Mouse (Mus musculus) hindbrain, embryonic 12.5 days (tissue): ENCODE measurements around the gene Rpa1. TPM values are rescaled to one million over a fixed set of nuclear protein-coding genes. Genes with fewer than 3 reads are reported as not detected.
A peak's percentile ranks its signal among the peaks of the same experiment; 100 is the strongest.

Source experiments
- ATAC-seq: fragments of 200-750 bp; cut with Nextera tagmentation; 2 replicates; pipeline ENCODE4 v1.8.0; 2017; ENCODE audit warnings: moderate TSS enrichment; ENCODE audit not compliant: low FRiP score
- H3K27ac ChIP-seq: fragments of 300-500 bp; sonication (generic); 2 replicates; pipeline ENCODE4 v1.5.1; 2016; ENCODE audit warnings: mild to moderate bottlenecking
- H3K27me3 ChIP-seq: fragments of 300-500 bp; sonication (generic); 2 replicates; pipeline ENCODE4 v1.6.1; 2016; ENCODE audit warnings: mild to moderate bottlenecking
- H3K36me3 ChIP-seq: fragments of 300-500 bp; sonication (generic); 2 replicates; pipeline ENCODE4 v1.6.1; 2016; ENCODE audit warnings: mild to moderate bottlenecking
- H3K4me1 ChIP-seq: fragments of 300-500 bp; sonication (generic); 2 replicates; pipeline ENCODE4 v1.6.1; 2016
- H3K4me2 ChIP-seq: fragments of 300-500 bp; sonication (generic); replicated peaks from 2 replicates; pipeline ENCODE4 v1.6.1; 2016; ENCODE audit warnings: mild to moderate bottlenecking
- H3K4me3 ChIP-seq: fragments of 300-500 bp; sonication (generic); 2 replicates; pipeline ENCODE4 v1.5.1; 2016; ENCODE audit warnings: mild to moderate bottlenecking
- H3K9ac ChIP-seq: fragments of 300-500 bp; sonication (generic); 2 replicates; pipeline ENCODE4 v1.6.1; 2016; ENCODE audit warnings: mild to moderate bottlenecking, moderate library complexity
- H3K9me3 ChIP-seq: fragments of 300-500 bp; sonication (generic); replicated peaks from 2 replicates; pipeline ENCODE4 v1.6.1; 2016; ENCODE audit warnings: mild to moderate bottlenecking
- WGBS: fragments of 180-500 bp; shearing (Covaris S2); methylation state at CpG from one replicate; pipeline ENCODE4 v1.1.7; 2016; 5-methylcytosine and 5-hydroxymethylcytosine counted together
- polyA plus RNA-seq: library from polyadenylated mRNA; unstranded; fragments of >200 nt; fragmentation: Nextera tagmentation; extraction: Ambion mirVana; gene quantifications from 2 replicates; pipeline ENCODE4 v1.2.1, GENCODE M21; 2016

The Rpa1 gene
- polyA plus RNA-seq, 1 experiment from 2014 or later: 96.9 TPM

DNA sequence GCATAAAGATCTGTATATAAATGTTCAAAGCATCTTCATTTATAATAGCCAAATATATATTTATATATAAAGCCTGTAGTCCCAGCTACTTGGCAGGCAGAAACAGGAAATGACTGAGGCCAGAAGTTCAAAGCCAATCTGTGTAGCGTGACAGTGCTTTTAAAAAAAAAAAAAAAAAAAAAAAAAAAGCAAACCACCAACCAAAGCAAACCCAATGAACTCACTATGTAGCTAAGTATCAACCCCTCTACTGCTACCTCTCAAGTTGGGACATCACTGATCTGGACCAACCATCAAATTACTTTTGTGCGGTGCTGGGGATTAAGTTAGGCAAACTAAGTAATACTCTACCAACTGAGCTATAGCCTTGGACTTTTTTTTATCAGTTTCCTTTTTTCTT is 4.0 kb downstream of the Rpa1 start:
- H3K4me1 ChIP-seq: peaks cover 18% of the 10 kb centered on the region
- ATAC-seq: no peak
- no peaks in the 10 kb centered on the region for H3K27me3 ChIP-seq
- no peak overlapping the region for H3K4me3 ChIP-seq
- H3K9me3 ChIP-seq: no peaks in the 10 kb centered on the region
- H3K36me3 ChIP-seq: peaks cover 15% of the 10 kb centered on the region
- H3K9ac ChIP-seq: no peak overlapping the region
- no peak overlapping the region for H3K27ac ChIP-seq
- WGBS: 82% methylated on average over 2 of the region's 2 CpGs
- no peak overlapping the region for H3K4me2 ChIP-seq

DNA sequence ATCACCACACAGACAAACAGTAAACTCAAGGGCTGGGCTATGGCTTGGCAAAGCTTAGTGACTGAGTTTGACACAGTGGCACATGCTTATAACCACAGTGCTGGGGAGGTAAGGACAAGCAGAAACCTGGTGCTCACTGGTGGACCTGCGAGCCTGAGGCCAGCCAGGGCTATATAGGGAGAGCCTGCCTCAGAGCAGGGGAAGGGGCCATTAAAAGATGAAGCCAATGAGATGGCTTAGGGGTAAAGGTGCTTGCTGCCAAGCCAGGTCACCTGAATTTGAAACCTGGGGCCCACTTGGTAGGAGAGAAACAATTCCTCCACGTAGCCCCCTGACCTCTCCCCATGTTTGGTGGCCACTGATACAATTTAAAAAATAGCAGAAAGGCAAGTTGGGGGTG is 5.0 kb downstream of the Rpa1 start:
- WGBS: 89% methylated on average over 2 of the region's 2 CpGs
- peaks cover 22% of the 10 kb centered on the region for H3K36me3 ChIP-seq

DNA sequence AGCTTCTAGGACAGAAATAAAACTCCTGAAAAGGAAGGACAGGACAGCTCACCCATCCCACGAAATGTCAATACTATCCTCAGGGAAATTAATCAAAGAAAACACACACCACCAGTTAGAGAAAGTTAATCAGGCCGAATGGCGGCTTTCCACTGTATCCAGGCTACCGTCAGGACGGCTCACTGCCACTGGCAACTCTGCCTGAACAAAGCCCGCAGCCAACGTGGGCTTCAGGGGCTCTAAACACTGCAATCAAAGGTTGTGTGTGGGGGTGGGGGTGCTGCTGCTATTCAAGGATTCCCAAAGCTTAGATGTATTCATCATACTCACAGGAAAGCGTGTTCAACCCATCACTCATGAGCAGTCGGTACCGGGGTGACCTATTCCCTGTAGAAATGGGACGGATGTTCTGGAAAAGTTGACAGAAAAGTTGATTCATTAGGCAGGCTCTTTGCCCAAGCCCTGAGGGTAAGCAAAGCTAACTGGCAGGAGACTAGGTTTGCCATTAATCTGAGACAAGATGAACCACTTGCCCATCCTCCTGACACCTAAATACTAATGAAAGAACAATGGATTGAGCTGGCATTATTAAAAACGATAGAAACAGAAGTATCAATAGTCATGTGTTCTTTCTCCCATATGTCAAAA is 7.3 kb downstream of the Rpa1 start:
- Histone ChIP-seq H3K4me1 (no peaks in the 10 kb centered on the region), H3K9ac (no peak overlapping the region), H3K27ac (peak overlapping the region; percentile 52; the same call in 1 of the 2 replicates), H3K9me3 (no peaks in the 10 kb centered on the region), H3K4me2 (no peak overlapping the region), H3K27me3 (no peaks in the 10 kb centered on the region), H3K4me3 (no peak overlapping the region), H3K36me3 (peaks cover 32% of the 10 kb centered on the region)
- no peak for ATAC-seq
- WGBS: 79% methylated on average over 12 of the region's 12 CpGs

More for the DNA sequence above, 5.0 kb downstream of the Rpa1 start:
- Histone ChIP-seq H3K4me3 (no peak overlapping the region), H3K9me3 (no peaks in the 10 kb centered on the region), H3K27ac (no peak overlapping the region), H3K9ac (no peak overlapping the region), H3K4me2 (no peak overlapping the region), H3K27me3 (no peaks in the 10 kb centered on the region), H3K4me1 (peaks cover 14% of the 10 kb centered on the region)
- no peak for ATAC-seq

DNA sequence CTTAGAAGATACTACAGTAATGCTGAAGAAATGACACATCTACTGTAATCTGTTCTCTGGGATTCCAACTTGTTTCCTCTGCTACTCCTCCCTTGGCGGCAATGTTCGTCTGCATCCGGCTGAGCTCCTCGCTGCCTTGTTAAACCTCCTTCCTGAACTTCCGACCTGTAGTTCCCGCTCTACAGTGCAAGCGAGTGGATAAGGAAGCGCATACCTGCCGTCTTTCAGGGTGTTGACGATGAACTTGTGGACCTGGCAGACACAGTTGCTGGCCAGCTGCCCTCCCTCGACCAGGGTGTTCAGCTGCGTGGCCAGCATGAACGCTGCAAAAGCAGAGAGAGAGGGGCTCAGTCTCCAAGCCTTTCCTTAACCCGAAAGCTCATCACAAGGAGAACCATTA is 8.0 kb downstream of the Rpa1 start:
- ATAC-seq: no peak
- no peak overlapping the region for H3K4me3 ChIP-seq
- no peak overlapping the region for H3K9ac ChIP-seq
- H3K27ac ChIP-seq: peak overlapping the region; percentile 52; the same call in 1 of the 2 replicates
- no peaks in the 10 kb centered on the region for H3K9me3 ChIP-seq
- peaks cover 32% of the 10 kb centered on the region for H3K36me3 ChIP-seq
- H3K27me3 ChIP-seq: no peaks in the 10 kb centered on the region
- WGBS: 92% methylated on average over 14 of the region's 14 CpGs
- no peaks in the 10 kb centered on the region for H3K4me1 ChIP-seq
- no peak overlapping the region for H3K4me2 ChIP-seq

DNA sequence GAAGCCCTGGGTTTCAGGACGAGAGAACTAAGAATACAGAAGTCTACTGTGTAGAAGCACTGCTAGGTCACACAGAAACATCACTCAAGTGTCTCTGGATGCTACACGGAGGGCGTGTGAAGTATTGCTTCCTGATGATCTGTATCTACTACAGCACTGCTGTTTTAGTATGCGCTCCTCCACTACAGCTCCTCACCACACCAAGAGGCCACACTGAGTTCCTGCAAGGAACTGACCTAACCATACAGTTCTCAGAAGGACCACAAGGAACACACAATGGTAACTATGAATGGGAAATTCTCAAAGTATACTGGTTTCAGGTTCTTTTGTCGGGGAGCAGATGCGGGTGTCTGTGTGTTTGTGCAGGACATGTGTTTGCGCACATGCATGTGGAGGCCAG is 10.9 kb downstream of the Rpa1 start:
- no peak for ATAC-seq
- Histone ChIP-seq H3K4me1 (no peaks in the 10 kb centered on the region), H3K36me3 (peaks cover 32% of the 10 kb centered on the region), H3K4me2 (no peak overlapping the region), H3K27ac (no peak overlapping the region), H3K9me3 (no peaks in the 10 kb centered on the region), H3K4me3 (no peak overlapping the region), H3K9ac (no peak overlapping the region), H3K27me3 (no peaks in the 10 kb centered on the region)
- WGBS: 92% methylated on average over 7 of the region's 7 CpGs

DNA sequence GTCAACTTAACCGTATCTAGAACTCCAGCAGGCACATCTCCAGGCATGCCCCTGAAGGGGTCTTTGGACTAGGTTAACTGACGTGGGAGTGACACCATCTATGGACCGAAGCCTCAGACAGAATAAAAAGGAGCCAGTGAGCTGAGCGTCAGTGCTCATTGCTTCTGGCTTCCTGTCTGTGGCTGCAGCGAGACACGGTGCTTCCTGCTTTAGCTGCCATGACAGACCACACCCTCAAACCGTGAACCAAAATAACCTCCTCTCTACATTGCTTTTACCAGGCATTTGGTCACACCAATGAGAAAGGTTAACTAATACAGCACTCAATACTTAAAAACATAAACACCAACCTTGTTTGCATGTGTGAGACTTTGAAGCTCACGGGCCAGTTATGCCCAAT is 11.4 kb downstream of the Rpa1 start:
- 82% methylated on average over 8 of the region's 8 CpGs for WGBS
- H3K36me3 ChIP-seq: peaks cover 32% of the 10 kb centered on the region
- no peaks in the 10 kb centered on the region for H3K27me3 ChIP-seq
- H3K27ac ChIP-seq: no peak overlapping the region
- H3K9me3 ChIP-seq: no peaks in the 10 kb centered on the region
- no peak overlapping the region for H3K4me2 ChIP-seq
- no peaks in the 10 kb centered on the region for H3K4me1 ChIP-seq
- no peak overlapping the region for H3K9ac ChIP-seq
- no peak for ATAC-seq
- no peak overlapping the region for H3K4me3 ChIP-seq

DNA sequence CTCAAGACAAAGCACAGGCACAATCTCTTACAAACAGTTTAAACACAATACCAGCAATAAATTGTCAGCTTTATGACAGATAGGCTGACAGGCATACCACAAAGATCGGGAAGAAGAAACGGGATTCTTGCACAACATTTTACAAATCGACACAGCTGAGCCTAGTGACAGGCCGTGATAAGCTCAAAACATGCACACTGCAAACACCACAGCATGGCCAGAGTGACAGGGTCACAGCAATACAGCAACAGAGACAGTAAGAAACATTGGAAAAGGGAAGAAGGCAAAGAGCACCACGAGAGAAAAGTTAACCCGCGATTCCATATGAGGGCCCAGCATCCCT is 22.2 kb downstream of the Rpa1 start:
- H3K4me1 ChIP-seq: peaks cover 7% of the 10 kb centered on the region; the same call in 1 of the 2 replicates
- no peaks in the 10 kb centered on the region for H3K9me3 ChIP-seq
- no peaks in the 10 kb centered on the region for H3K27me3 ChIP-seq
- WGBS: 92% methylated on average over 7 of the region's 7 CpGs
- no peak overlapping the region for H3K27ac ChIP-seq
- no peak overlapping the region for H3K4me2 ChIP-seq
- no peak overlapping the region for H3K9ac ChIP-seq
- H3K36me3 ChIP-seq: peaks cover 4% of the 10 kb centered on the region
- ATAC-seq: no peak
- H3K4me3 ChIP-seq: no peak overlapping the region

DNA sequence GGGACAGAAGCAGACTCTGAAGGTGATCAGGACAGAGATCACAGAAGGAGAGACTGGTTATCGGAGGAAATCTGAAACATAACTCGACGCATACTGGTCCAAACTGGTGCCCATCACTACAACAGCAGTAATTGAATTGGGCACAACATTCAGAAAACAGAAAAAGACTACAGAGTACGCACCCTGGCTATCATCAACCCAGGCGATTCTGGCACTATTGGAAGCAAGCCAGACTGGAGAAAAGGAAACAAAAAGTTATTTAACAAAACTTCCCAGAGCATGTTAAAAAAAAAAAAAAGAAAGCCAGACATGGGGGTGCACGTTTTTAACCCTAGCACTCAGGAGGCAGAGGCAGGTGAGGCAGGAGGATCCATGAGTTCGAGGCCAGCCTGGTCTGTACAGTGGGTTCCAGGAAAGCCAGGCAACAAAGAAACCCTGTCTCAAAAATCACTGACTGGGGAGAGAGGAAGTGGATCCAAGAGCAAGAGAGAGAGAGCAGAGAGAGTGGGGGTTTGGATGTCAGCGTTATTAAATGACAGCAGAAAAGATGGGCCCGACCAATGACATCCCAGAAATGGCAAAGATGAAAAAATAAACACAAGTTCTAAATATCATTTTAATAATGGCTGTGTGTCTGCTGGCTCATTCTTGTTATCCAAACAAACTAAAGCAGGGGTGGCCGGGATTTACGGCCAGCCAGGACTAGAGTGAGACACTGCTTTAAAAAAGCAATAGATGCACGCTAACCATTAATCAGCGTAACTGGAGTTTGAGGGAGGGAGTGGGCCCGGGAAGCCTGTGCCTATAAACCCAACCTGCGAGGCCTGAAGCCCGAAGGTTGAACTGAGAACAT is 22.8 kb downstream of the Rpa1 start:
- Histone ChIP-seq H3K9ac (no peak overlapping the region), H3K4me1 (peaks cover 7% of the 10 kb centered on the region; the same call in 1 of the 2 replicates), H3K27ac (no peak overlapping the region), H3K4me2 (no peak overlapping the region), H3K9me3 (no peaks in the 10 kb centered on the region), H3K27me3 (no peaks in the 10 kb centered on the region), H3K36me3 (peaks cover 4% of the 10 kb centered on the region), H3K4me3 (no peak overlapping the region)
- no peak for ATAC-seq
- WGBS: 86% methylated on average over 16 of the region's 16 CpGs

DNA sequence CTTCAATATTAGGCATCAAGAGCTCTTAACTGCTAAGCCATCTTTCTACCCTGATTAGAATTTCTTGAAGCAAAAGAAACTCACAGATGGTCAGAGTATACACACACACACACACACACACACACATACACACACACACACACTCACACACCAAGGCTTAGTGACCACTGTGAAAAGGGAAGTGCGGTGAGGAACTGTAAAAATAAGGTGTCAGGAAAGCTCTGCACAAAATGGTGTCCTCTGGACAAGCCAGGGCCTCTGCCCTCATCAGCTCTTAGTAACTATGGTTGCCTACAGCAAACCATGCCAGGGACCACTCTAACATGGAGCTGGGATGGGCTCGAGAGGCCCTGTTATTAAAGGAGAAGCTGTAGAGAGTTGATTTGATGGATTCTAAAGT is 23.7 kb downstream of the Rpa1 start:
- Histone ChIP-seq H3K4me1 (peaks cover 7% of the 10 kb centered on the region; the same call in 1 of the 2 replicates), H3K36me3 (peaks cover 4% of the 10 kb centered on the region)
- ATAC-seq: no peak

DNA sequence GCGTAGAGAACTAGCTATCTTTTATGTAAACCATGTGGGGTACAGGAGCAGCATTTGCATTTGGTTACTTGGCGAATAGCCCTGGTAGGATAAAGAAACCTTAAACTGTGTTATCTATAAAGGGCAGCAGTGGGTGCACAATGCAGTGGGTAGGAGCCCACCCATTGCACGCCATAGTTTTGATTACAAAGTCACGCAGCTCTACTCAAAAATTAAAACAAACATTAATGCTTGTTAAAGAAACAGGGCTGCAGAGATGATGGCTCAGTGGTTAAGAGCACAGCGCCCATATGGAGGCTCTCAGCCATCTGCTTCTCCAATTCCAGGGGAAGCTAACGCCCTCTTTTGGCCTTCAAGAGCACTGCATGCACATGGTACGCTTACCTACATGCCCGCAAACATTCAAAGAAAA is 24.8 kb downstream of the Rpa1 start:
- peaks cover 2% of the 10 kb centered on the region for H3K36me3 ChIP-seq
- H3K4me2 ChIP-seq: no peak overlapping the region
- H3K9ac ChIP-seq: no peak overlapping the region
- no peak overlapping the region for H3K27ac ChIP-seq
- no peaks in the 10 kb centered on the region for H3K27me3 ChIP-seq
- no peak overlapping the region for H3K4me3 ChIP-seq
- 81% methylated on average over 8 of the region's 8 CpGs for WGBS
- no peaks in the 10 kb centered on the region for H3K9me3 ChIP-seq
- H3K4me1 ChIP-seq: peaks cover 7% of the 10 kb centered on the region; the same call in 1 of the 2 replicates
- ATAC-seq: no peak

More for the DNA sequence above, 23.7 kb downstream of the Rpa1 start:
- Histone ChIP-seq H3K27me3 (no peaks in the 10 kb centered on the region), H3K4me2 (no peak overlapping the region), H3K27ac (no peak overlapping the region), H3K4me3 (no peak overlapping the region), H3K9ac (no peak overlapping the region), H3K9me3 (no peaks in the 10 kb centered on the region)
- 91% methylated on average over 2 of the region's 2 CpGs for WGBS

DNA sequence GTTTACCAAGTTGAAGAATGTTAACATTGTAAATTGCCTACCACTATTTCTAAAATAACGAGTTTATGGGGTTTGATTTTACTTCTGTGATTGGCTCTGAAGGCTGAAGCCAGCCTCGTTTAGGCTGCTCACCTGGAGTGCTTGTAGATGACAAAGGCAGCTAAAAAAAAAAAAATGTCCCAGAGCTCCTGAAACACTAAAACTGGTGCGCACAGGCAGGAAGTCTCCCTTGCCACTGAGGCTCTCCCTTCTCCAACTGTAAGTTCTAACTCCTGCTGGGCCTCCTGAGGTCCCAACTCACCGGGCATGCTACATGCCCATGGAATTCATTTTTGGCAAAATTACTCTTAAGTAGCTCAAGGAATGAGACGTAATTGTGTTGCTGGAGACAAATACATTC is 28.9 kb downstream of the Rpa1 start:
- H3K36me3 ChIP-seq: peaks cover 15% of the 10 kb centered on the region
- no peaks in the 10 kb centered on the region for H3K27me3 ChIP-seq
- WGBS: 77% methylated on average over 5 of the region's 5 CpGs
- H3K27ac ChIP-seq: no peak overlapping the region
- no peaks in the 10 kb centered on the region for H3K9me3 ChIP-seq
- H3K4me3 ChIP-seq: no peak overlapping the region
- H3K4me1 ChIP-seq: peaks cover 7% of the 10 kb centered on the region; the same call in 1 of the 2 replicates
- no peak for ATAC-seq
- H3K4me2 ChIP-seq: no peak overlapping the region
- no peak overlapping the region for H3K9ac ChIP-seq

DNA sequence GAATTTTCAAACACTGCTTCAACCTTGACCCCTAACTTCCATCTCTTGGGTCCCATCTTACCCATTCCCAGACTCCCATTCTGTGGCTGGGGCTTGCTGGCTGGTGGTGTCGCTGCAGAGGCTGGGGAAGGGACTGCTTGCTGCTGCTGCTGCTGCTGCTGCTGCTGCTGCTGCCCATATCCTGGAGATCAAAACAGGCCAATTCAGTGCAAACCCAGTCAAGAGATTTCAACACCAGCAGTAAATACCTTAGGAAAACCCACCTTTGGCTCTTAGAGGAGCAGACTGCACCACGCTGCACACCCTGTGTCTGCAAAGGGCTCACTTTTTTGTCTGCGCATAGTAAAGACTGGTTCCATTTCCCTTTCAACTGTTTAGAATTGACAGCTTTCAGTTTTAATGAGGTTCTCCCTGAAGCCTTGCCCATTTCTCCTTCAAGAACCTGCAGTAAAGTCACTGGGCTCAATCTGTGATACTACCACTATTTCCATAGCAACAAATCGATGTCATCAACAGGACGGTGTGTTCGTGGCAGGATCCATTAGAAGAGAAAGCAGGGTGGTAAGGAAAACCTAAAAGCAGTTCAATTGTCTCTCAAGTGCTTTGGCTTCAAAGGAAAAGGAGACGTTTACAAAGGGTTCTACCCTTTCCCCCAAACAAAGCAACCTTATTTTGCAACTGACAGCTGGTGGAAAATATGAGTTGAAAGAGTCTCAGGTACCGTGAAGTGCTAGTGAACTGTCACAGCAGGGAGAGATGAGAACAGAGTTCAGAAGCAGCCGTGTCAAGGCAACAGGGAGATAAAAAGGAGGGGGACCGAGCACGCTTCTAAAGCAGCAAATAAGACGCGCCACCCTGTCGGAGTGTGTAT is 29.5 kb downstream of the Rpa1 start:
- H3K27me3 ChIP-seq: no peaks in the 10 kb centered on the region
- H3K4me2 ChIP-seq: no peak overlapping the region
- ATAC-seq: no peak
- no peak overlapping the region for H3K27ac ChIP-seq
- H3K9me3 ChIP-seq: no peaks in the 10 kb centered on the region
- no peak overlapping the region for H3K4me3 ChIP-seq
- H3K4me1 ChIP-seq: peaks cover 7% of the 10 kb centered on the region; the same call in 1 of the 2 replicates
- H3K9ac ChIP-seq: no peak overlapping the region
- peaks cover 21% of the 10 kb centered on the region for H3K36me3 ChIP-seq
- 66% methylated on average over 14 of the region's 14 CpGs for WGBS
